Mouse (Mus musculus) right cerebral cortex, postnatal 36 days (tissue): Measurements from ENCODE around the gene Gm10309.
"Not testable (repeated sequence)": the region's sequence is repeated elsewhere in the genome, so short reads cannot be mapped to it uniquely, and the experiment has no call there.

Experiments used
- DNase-seq, 2 experiments: peaks; one replicate each; pipeline ENCODE4 v3.0.0; 2022; ENCODE audit warnings: low spot score in 2 of 2, mixed read lengths in 1 of 2

Gene Gm10309

GRCm38 (mm10) chr17:86514974-86515620 is 10.1 kb upstream of the Gm10309 start:
- no peak for DNase-seq

DNA sequence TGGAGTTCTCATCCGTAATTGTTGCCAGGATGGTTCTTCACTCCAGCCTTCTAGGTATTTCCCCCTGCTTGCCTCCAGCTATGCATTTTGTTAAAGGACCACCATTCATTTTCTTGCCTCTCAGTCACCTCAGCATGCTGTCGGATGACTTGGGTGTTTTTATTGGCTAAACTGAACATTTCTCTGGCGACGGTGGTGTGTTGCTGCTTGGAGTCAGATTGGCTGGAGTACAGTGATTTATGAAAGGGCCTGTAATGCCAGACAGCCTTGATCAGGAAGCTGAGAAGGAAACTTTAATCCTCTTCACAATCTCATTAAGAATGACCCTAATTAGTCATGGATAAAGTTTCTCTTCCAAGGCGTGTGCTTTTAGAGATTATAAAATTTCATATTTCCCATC is 4.8 kb upstream of the Gm10309 start:
- no peak for DNase-seq

DNA sequence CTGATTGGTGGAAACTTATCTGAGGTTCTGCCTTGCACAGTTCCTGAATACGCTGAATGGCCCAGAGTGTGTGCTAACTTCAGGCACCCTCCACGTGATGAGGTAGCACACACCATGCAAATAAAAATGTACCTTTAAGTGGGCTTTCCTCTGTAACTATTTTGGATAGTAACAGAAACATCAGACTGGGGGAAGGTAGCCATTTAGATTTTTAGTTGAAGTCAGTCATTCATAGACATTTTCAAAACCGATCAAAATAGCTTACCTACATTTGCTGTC is 3.1 kb upstream of the Gm10309 start:
- DNase-seq = no peak

GRCm38 (mm10) chr17:86507342-86508211 is 2.5 kb upstream of the Gm10309 start:
- no peak for DNase-seq

GRCm38 (mm10) chr17:86506881-86507280 is 1.8 kb upstream of the Gm10309 start:
- DNase-seq = no peak

DNA sequence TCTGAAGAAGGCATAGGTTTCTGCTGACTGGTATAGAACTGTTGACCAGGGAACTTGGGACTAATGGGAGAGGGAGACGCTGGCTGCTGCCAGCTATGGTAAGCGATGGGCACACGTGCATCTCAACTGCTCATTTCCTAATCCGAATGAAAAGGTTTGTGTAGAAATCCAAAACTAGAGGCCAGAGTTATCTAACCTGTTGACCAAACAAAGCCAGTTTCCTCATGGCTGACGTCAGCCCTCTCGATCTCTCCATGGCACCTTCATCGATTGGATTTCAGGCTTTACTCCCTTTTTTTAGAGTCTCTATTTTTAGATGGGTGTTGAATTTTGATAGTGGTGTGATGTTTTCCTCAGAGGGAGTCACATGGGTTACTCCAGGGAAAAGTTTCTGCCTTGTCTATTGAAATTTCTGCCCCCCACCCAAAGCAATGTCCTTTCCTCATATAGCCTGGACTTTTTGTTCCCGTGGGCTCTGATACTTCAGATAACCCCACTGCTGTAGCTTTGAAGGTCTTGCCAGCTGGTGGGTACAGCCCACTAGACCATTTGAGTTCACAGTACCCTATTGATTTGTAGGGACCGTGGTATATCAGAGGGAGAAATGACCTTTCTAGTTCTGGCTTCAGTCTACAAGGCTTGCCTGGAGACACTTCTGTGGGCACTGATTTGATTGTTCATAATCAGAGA is 1.7 kb downstream of the Gm10309 start:
- DNase-seq = no peak

GRCm38 (mm10) chr17:86501393-86501792 is 3.6 kb downstream of the Gm10309 start:
- no peak for DNase-seq

DNA sequence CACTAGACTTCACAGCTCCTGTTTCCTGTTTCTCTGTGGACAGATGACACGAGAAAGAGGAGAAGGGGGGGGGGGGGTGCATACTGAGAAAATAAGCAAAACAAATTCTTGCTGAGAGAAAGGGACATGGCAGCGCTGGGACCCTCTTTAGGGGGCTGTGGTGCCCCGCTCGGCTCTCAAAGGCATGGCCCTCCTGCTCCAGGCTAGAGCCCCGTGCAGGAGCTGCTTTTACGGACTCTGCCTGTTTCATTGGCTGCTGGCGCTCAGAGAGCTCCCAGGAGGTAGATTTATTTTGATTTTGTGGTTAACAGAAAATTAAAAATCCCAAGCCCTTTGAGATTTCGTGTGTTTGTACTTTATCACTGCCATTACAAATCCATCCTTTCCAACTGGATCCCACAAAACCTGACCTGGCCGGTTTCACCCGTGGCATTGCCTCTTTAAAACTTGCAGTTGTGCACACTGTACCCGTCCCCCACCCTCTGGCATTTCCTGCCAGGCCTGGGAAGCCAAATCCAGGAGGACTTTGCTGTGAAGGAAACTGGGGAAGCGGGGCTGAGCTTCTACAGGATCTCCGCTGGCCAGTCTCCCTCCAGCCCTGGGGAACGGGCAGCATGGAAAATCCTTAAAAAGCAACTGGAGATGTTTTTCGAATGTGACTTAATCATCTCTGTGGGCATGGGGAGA is 5.5 kb downstream of the Gm10309 start:
- no peak for DNase-seq

DNA sequence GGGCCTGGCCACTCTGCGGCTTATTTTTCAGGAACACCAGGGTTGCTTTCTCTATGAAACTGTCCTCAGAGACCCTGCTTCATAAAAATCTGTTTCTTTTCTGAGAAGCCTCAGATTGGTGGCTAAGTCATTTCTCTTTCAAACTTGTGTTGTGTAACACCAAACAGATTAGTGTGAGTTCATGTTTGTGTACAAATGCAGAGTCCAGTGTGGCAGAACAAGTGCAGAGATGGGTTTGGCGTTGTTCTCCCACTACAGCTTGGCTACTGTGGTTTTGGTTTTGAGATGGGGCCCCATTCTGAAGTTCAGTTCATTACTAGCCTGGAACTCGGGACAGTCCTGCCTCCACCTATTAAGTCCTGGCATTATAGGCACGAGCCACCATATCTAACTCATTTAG is 7.7 kb downstream of the Gm10309 start:
- no peak for DNase-seq

DNA sequence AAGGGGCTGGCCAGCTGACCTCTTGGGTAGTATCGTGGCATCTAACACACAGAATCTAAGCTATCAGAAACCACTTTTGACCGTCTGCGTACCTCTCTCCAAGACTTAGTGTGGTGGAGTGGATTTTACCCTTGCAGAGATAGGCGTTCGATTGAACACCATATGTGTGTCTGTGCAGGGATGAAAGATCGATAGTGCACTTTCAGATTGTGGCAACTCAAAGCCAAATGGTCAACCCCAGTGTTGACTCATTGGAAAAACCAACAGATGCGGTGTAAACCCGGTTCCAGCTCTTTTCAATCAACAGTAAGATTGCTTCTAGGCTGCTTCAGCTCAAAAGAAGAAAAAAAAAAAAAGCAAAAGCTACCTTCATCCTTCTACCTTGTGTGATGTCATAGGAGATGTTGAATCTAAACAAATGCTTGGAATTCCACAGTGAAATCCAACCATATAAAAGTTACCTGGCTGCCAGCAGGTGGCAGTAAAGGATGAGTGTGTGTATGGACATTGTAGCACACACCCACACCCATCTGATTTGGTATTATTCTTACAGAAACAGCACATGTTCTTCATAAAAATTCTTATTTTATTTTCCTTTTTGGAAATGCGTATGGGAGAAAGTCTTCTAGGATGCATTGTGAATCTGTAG is 8.8 kb downstream of the Gm10309 start:
- peak; percentile 32 to 45 for DNase-seq

DNA sequence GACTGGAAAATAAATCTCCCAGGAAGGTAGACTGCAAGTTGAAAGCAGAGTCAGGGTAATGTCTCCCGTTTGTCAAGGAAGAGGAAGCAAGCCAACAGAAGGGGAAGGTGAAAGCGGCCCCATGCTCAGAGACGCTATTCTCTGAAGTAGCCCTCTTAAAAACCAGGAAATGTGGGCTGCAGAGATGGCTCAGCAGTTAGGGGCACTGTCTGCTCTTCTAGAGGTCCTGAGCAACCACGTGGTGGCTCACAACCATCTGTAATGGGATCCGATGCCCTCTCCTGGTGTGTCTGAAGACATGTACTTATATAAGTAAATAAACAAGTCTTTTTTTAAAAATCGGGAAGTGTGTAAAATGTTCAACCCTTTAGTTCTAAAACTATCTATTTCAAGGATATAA is 10.1 kb downstream of the Gm10309 start:
- DNase-seq = no peak

- DNase-seq = no peak
Measured at GRCm38 (mm10) chr17:86494494-86494893, 10.5 kb downstream of the Gm10309 start.

- no peak for DNase-seq
Measured at GRCm38 (mm10) chr17:86493891-86494420, 11.1 kb downstream of the Gm10309 start.

DNA sequence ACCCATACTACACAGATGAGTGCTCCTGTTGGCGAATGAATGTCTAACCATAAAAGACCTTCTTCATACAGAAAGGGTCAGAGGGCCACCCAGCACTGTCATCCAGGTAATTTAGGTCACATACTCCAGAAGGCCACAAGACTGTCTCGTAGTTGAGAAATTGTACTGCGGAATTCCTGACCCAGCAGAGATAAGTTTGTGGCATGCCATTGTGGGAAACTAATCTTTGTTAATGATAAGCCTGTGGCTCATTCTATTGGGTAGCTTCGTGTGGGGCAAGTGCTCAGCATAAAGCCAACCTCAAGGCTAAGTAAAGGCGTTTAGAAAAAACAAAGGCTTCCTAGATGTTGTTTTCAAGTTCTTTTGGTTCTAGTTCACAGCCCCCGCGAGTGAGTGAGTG is 12.7 kb downstream of the Gm10309 start:
- DNase-seq = no peak

- no peak for DNase-seq
Measured at GRCm38 (mm10) chr17:86489827-86490226, 15.2 kb downstream of the Gm10309 start.

GRCm38 (mm10) chr17:86487450-86487849 is 17.6 kb downstream of the Gm10309 start:
- no peak for DNase-seq

DNA sequence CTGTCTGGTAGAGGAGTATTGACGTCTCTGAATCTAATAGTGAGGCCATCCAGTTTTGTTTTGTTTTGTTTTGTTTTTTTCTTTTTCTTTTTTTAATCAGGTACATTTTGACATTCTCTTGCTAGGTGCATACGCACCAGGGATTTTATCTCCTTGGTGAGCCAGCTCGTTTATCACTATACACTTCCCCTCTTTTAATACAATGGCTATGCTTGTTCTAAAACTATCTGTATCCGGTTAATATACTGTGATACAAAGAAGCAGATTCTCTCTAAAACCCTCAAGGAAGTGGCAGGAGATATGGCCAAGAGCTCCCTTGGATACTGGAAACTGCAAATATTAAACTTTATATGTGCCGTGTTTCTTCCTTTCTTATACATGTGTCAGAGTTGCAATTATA is 18.4 kb downstream of the Gm10309 start:
- DNase-seq = no peak

- DNase-seq = peak; percentile 49 to 58
Measured at GRCm38 (mm10) chr17:86484087-86484737, 20.8 kb downstream of the Gm10309 start.

DNA sequence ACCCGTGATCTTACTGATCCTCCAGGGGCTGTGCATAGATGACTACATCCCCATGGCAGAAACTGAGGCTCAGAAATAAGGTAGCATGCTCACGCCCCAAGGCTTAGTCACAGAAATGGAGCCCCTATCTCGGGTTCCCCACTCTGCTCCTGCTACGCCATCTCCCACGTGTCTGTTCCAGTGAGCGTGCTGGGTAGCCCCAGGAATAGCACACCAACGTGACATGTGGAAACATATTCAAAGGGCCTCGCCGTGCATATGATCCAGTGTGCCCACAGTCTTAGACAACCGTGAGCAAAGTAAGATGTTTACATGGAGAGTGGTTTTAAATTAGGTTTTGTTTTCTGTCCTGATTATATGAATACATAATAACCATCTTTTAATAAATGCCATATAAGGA is 22.4 kb downstream of the Gm10309 start:
- DNase-seq = no peak

GRCm38 (mm10) chr17:86479406-86479805 is 25.6 kb downstream of the Gm10309 start:
- no peak for DNase-seq

- not testable (repeated sequence) for DNase-seq
Measured at GRCm38 (mm10) chr17:86477401-86477800, 27.6 kb downstream of the Gm10309 start.
